Mouse (Mus musculus): ENCODE data around the gene Map7.

Gene Map7

DNA sequence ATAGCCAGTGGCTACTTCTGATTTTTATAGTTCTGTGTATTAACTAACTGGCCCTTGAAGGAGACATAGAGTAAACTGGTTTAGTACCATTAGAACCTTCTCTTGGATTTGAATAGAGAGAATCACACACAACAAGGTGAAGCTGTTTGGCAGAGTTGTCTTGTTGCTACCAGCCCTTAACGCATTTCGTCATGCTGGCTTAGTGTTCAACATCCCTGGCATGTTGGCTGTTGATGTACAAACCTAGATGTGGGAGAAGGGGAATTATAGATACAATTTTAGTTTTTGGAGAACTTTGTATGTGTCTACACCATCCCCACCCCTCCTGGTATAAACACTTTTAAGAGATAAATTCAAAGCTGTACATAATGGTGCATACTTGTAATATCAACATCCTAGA is 37.5 kb downstream of the Map7 start:
- no peak for DNase-seq (ENCODE audit: low read depth)

DNA sequence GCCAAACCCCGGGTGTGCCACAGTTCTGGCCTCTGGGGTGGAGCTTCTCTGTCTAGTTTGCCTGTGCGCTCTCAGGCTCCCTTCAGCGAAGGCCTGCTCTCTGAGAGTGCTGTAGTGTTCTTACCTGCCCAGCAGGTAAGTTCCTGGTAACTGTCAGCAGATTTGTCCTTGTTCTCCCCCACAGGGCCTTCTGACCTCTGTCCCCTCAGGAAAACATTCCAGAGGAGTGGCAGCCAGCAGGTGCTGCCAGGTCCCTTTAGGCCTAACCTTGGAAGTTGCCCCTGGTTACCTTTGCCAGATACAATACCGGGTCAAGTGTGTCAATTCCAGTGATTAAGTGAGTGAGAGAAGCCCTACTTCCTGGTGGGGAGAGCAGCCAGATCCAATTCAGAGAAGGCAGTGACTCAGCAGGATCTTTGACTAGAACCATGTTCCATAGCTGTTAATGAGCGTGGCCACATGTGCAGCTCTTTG is 38.6 kb downstream of the Map7 start:
- no peak for DNase-seq (ENCODE audit: low read depth)

DNA sequence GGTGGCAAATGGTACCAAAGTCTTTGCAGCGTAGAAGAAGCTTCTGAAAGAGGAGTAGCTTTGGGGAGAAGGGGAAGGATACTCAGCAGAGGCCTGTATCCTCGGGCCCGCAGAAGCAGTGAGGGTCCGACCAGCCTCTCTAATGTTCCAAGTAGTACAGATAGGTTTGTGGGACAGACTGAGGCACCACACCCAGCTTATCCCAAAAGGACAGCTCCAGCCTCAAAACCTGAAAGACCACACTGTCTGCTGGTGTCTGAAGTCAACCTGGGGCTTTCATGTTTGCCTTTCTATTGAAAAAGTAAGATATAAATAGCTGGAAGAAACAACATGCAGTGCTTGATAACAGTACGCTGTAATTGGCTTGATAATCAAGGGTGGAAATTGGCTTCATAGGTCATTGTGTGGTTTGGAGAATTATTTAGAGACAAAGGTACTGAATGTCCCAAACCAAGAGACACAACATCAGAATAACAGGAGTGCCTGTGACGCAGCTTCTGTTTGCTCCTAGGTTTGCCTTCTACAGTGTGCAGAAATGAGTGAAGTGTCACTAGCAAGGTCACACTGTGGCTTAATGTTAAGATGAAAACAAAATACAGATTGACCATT is 42.0 kb downstream of the Map7 start:
- DNase-seq (ENCODE audit: low read depth), result no peak

DNA sequence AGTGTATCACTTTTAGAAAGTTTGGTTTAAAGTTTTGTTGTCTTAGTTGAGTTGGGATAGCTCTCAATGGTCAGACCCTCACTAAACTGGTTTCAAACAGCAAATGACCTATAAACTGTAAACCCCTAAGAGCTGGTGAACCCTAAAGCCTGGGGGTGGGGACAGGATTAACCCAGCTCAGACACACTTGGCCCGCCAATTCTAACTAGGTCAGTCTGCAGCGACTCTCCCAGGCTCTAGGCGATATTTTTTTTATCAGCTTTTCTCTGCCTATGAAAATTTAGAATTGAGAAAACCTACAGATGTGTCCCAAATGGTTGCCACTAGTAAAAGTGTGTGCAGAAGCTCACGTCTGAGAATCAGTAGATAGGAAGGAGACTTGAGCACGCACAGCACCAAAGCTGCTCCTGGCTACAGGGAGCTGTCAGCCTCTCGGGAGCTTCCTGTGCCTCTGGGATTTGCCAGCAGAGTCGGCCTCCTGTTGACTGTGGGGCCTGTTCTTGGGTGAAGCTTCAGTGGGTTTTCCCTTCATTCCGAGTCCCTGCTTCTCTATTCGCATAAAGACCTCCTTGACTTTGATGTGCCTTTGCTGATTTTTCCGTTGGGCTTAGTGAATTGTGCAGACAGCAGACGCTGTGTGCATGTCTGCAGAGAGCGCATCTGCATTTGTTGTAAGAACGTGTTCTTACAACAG is 46.7 kb downstream of the Map7 start:
- no peak for DNase-seq (ENCODE audit: low read depth)

DNA sequence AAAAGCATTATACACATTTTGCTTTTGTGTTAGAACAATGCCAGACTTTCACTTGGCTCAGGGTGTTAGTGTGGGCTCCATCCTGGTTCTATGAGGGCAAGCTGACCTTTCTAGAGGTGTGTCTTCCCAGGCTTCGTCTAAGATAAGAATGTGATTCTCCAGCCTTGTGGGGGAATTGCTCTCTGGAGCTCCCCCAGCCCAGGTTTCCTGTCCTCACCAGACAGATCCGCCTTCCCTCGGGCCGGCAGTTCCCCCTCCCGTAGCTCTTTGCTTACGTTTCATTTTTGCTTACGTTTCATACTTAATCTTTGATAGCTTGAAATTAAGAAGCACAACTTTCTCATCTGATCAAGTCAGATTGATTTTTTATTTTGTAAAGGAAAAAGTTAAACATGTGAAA is 48.8 kb downstream of the Map7 start:
- no peak for DNase-seq (ENCODE audit: low read depth)

GRCm38 (mm10) chr10:20198968-20199737 is 50.9 kb downstream of the Map7 start:
- DNase-seq (ENCODE audit: low read depth), result no peak

DNA sequence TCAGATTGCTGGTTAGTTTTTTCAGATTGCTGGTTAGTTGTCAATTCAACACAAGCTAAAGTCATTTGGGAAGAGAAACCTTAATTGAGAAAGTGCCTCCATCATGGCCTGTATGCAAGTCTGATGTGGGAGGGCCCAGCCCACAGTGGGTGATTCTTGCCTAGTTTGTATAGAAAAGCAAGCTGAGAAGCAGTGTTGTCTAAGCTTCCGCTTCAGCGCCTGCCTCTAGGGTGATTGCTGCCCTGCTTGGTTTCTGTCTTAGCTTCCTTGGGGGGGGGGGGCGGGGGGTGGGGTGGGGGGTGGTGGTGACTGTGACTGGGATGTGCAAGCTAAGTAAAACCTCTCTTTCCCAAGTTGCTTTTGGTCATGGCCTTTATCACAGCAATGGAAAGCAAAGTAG is 53.0 kb downstream of the Map7 start:
- DNase-seq (ENCODE audit: low read depth), result no peak

GRCm38 (mm10) chr10:20202171-20202570 is 53.9 kb downstream of the Map7 start:
- no peak for DNase-seq (ENCODE audit: low read depth)

GRCm38 (mm10) chr10:20202818-20203217 is 54.5 kb downstream of the Map7 start:
- no peak for DNase-seq (ENCODE audit: low read depth)

- DNase-seq (ENCODE audit: low read depth), result no peak
Measured at GRCm38 (mm10) chr10:20203502-20203901, 55.2 kb downstream of the Map7 start.

DNA sequence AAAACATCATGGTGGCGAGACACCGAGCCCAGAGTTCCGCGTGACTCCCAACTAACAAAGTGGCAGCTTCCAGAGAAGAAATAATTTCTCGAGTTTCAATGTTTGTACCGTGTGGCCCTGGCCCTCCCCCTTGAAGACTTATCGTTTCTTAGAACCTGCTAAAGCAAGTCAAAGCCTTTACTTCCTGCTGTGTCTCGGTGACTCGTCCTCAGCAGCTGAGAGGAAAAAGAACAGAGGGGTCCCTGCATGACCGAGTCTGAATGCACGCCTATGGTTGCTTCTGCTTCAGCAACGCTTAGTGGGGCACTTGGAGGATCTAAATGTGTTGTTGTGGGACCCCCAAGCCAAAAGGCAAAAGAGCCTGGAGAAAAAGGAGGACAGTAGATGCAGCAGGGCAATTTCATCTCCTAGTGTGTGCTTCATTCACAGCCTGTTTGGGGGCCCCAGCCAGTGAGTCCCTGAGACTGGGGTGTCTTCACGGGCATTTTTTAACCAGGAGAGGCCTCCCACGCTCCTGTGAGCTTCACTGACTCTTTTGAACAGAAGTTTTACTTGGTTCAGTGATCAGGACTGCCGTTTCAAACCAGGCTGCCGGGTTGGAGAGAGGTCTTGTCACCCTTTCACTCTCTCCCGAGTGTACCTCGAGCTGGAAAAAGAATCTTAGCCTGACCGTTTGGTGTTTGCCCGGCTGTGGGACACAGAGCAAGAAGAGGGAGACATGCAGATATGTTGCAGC is 56.6 kb downstream of the Map7 start:
- no peak for DNase-seq (ENCODE audit: low read depth)

GRCm38 (mm10) chr10:20206966-20207365 is 58.7 kb downstream of the Map7 start:
- DNase-seq (ENCODE audit: low read depth), result no peak

DNA sequence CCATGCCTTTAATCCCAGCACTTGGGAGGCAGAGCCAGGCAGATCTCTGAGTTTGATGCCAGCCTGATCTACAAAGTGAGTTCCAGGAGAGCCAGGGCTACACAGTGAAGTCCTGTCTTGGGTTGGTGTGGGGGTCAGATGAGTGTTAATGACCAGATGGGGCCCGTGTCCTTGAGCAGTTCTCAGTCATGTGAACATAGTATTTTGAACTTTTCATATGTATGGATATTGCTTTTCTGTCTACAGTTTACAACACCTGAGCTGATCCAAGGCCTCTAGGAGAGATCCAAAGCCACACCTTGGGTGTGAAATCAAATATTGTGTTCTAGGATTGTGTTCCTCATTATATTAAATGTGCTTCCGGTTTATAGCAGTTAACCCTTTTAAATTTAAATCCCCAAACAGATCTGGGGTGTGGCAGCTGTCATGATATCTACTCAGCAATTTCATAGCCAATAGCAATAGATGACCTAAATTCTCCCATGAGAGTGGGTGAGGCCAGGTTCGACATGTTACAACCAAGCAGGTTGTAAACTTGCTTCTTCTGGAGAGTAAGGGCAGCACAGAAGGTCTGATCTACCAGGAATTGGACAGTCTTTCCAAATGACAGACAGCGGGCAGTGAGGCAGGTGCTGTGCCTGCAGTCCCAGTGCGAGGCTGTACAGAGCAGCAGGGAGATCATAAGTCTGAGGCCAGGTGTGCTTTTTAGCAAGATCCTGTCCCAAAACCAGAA is 61.5 kb downstream of the Map7 start:
- no peak for DNase-seq (ENCODE audit: low read depth)

DNA sequence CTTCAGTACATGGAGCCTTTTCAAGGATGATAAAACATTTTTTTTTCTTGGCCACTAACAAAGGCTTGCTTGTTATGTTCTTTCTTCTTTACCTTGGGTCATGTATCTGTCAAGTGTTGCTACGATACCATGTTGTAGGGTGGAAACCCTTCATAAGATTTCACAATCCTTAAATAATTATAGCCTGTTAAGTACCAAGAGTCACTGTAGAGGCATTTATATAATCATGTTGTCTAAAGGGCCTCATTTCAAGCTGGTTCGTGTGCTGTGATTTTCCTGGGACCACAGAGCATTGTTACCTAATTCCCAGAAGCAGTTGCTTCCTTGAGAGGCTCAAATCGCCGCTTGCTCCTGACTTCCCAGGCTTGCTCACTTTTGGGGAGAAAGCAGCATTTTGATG is 66.1 kb downstream of the Map7 start:
- DNase-seq (ENCODE audit: low read depth), result no peak

DNA sequence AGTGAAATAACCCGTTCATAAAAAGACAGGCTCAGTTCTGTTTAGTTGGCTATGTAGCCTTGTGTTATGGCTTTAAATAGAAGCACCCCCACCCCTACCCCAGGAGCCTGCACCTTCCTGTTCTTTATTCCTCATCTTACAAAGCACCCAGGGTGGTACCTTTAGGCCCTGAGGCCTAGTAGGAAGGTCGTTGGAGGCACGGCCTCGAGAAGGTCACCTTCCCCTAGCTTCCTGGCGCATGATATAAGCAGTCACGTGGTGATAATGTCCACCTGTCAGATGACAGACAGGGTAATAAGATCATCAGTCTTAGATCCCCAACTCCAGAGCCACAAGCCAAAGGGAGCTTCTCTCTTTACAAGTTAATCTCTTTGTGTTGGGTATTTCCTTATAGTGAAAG is 68.7 kb downstream of the Map7 start:
- no peak for DNase-seq (ENCODE audit: low read depth)

GRCm38 (mm10) chr10:20218866-20219265 is 70.6 kb downstream of the Map7 start:
- no peak for DNase-seq (ENCODE audit: low read depth)

GRCm38 (mm10) chr10:20219538-20219937 is 71.3 kb downstream of the Map7 start:
- no peak for DNase-seq (ENCODE audit: low read depth)

- no peak for DNase-seq (ENCODE audit: low read depth)
Measured at GRCm38 (mm10) chr10:20220443-20221071, 72.3 kb downstream of the Map7 start.

DNA sequence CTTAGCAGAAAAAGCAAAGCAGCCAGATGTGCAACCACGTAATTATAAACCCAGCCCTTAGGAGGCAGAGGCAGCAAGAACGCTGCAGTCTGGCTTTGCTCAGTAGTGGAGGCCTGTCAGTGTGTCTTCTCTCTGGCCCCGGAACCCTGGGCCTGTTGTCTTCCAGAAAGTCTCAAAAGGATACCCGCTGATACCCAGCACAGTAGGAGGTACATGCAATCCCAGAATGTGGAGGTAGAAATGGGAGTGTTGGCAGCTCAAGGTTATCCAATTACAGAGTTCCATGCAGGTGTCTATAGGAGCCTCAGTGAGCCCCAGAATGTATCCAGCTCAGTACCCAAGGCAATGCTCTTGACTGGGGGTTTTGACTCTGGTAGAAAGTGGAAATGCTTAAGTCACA is 73.7 kb downstream of the Map7 start:
- no peak for DNase-seq (ENCODE audit: low read depth)

DNA sequence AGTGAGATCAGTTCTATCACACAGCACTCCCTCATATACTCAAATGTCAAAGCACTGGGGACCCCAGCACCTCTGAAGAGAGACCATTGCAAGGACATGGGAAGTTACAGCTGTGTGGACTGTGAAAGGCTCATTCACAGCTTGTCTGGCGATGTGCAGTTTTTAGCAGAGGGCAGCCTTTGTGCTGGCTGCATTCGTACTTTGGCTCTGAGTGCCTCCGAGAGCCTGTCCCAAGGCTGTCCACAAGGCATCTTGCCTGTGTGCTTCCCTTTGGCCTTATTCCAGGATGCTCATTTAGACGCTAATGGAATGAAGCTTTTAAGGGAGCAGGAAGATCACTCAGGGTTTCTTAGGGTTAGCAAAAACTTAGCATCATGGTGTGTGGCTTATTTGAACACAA is 78.5 kb downstream of the Map7 start:
- DNase-seq (ENCODE audit: low read depth), result no peak

DNA sequence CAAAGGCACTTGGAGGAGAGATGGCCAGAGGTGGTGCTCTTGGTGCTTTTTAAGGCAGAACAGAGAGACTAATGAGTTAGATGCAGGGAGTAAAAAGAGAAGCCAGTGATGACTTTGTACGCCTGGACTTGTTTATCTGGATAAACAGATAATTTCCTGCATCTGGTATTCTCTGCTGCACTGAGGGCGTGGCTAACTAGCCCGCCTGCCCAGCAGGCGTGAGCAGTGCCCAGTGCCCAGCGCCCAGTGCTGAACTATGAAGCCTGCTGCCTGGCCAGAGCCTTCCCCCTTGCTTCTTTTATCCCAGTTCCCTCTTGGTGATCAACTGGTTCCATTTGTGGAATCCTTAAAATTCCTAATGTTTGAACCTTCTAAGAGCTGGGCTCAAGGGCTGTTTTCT is 81.8 kb downstream of the Map7 start:
- no peak for DNase-seq (ENCODE audit: low read depth)
